Mouse (Mus musculus) kidney, embryonic 14.5 days (tissue): ENCODE data around the gene Cfap97d2. TPM values are rescaled to one million over a fixed set of nuclear protein-coding genes. Genes with fewer than 3 reads are reported as not detected.
A peak's percentile ranks its signal among the peaks of the same experiment; 100 is the strongest.

ENCODE experiments used
- ATAC-seq: fragments of 200-750 bp; cut with Nextera tagmentation; 2 replicates; pipeline ENCODE4 v1.8.0; 2017; ENCODE audit warnings: moderate number of reproducible peaks, mild to moderate bottlenecking, moderate TSS enrichment, moderate library complexity; ENCODE audit not compliant: low FRiP score, low TSS enrichment
- H3K27ac ChIP-seq: fragments of 300-500 bp; sonication (generic); 2 replicates; pipeline ENCODE4 v1.5.1; 2014; ENCODE audit warnings: low read depth, mild to moderate bottlenecking, low read length, moderate library complexity, mixed read lengths
- H3K27me3 ChIP-seq: fragments of 300-500 bp; sonication (generic); 2 replicates; pipeline ENCODE4 v1.6.1; 2014; ENCODE audit warnings: mild to moderate bottlenecking, low read length; ENCODE audit not compliant: control insufficient read depth, insufficient read depth
- H3K36me3 ChIP-seq: fragments of 300-500 bp; sonication (generic); 2 replicates; pipeline ENCODE4 v1.6.1; 2014; ENCODE audit warnings: low read length, mixed read lengths; ENCODE audit not compliant: control insufficient read depth, insufficient read depth
- H3K4me1 ChIP-seq: fragments of 300-500 bp; sonication (generic); 2 replicates; pipeline ENCODE4 v1.6.1; 2014; ENCODE audit warnings: low read length, mixed read lengths; ENCODE audit not compliant: control insufficient read depth, insufficient read depth
- H3K4me2 ChIP-seq: fragments of 300-500 bp; sonication (generic); replicated peaks from 2 replicates; pipeline ENCODE4 v1.6.1; 2014; ENCODE audit warnings: low read depth, mild to moderate bottlenecking, low read length
- H3K4me3 ChIP-seq: fragments of 300-500 bp; sonication (generic); 2 replicates; pipeline ENCODE4 v1.5.1; 2014; ENCODE audit warnings: mild to moderate bottlenecking, low read length
- H3K9ac ChIP-seq: fragments of 300-500 bp; sonication (generic); 2 replicates; pipeline ENCODE4 v1.6.1; 2014; ENCODE audit warnings: low read depth, mild to moderate bottlenecking, low read length, moderate library complexity
- H3K9me3 ChIP-seq: fragments of 300-500 bp; sonication (generic); 2 replicates; pipeline ENCODE4 v1.6.1; 2016; ENCODE audit warnings: low read length; ENCODE audit not compliant: control insufficient read depth
- WGBS: fragments of 180-500 bp; shearing (Covaris S2); extraction: QIAGEN DNeasy Blood & Tissue Kit; methylation state at CpG from one replicate; pipeline ENCODE4 v1.1.7; 2014; 5-methylcytosine and 5-hydroxymethylcytosine counted together
- polyA plus RNA-seq: library from polyadenylated mRNA; unstranded; fragments of >200 nt; fragmentation: Nextera tagmentation; extraction: Ambion mirVana; gene quantifications from 2 replicates; pipeline ENCODE4 v1.2.1, GENCODE M21; 2014

The Cfap97d2 gene
- polyA plus RNA-seq, 1 experiment from 2014 or later: 0.11 TPM

DNA sequence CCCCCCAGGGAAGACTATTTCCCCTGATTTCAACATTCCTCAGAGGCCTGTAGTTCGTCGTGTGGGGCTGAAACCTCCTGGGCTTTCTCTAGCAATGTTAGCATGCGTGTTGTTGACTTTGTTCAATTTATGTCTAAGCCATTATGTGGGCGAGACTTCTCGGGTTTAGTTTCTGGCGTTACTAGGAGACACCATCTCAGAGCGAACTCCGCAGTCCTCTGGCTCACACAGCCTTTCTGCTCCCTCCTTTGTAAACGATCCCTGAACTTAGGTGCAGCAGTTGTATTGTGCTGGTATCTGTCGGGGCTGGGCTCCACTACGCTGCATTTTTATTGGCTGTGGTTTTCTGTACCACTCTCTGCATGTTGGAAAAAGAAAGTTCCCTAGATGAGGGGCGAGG, 11.0 kb upstream of the Cfap97d2 start:
- H3K36me3 ChIP-seq: no peaks in the 10 kb centered on the region
- ATAC-seq: 0 out of 2 replicates have a peak, but pooled peaks have one; percentile 25
- no peak overlapping the region for H3K4me2 ChIP-seq
- H3K9me3 ChIP-seq: no peaks in the 10 kb centered on the region
- no peak overlapping the region for H3K9ac ChIP-seq
- no peaks in the 10 kb centered on the region for H3K27me3 ChIP-seq
- no peak overlapping the region for H3K4me3 ChIP-seq
- H3K4me1 ChIP-seq: no peaks in the 10 kb centered on the region
- WGBS: 30% methylated on average over 12 of the region's 12 CpGs
- H3K27ac ChIP-seq: no peak overlapping the region

- WGBS: 93% methylated on average over 10 of the region's 10 CpGs
- no peak overlapping the region for H3K9ac ChIP-seq
- no peaks in the 10 kb centered on the region for H3K9me3 ChIP-seq
Observed at GRCm38 (mm10) chr8:13695203-13695867, 10.4 kb upstream of the Cfap97d2 start.

DNA sequence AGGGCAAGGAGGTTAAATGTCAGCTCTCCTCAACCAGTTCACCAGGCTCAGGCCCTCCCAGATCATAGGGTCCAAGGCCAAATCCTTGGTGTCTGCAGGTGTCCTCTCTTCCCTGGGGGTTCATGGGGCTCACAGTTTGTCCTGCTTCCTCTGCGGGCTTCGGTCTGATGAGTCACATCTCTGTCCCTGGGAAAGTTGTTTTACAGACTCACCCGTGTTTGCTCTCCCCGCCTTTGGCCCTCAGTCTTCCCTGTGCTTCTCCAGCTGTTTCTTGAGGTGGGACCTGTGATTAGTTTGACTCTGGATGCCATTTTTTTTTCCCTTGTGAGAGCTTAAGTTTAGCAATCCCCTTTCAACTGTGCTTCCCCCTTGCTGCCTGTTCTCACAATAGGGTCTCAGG, 9.5 kb upstream of the Cfap97d2 start:
- Histone ChIP-seq H3K36me3 (no peaks in the 10 kb centered on the region), H3K27ac (no peak overlapping the region), H3K4me3 (no peak overlapping the region), H3K27me3 (no peaks in the 10 kb centered on the region), H3K4me1 (no peaks in the 10 kb centered on the region), H3K9ac (no peak overlapping the region), H3K9me3 (no peaks in the 10 kb centered on the region), H3K4me2 (no peak overlapping the region)
- WGBS: 77% methylated on average over 4 of the region's 4 CpGs
- ATAC-seq: no peak

More at GRCm38 (mm10) chr8:13695203-13695867, 10.4 kb upstream of the Cfap97d2 start:
- Histone ChIP-seq H3K4me2 (no peak overlapping the region), H3K27me3 (no peaks in the 10 kb centered on the region), H3K27ac (no peak overlapping the region), H3K36me3 (no peaks in the 10 kb centered on the region), H3K4me3 (no peak overlapping the region), H3K4me1 (no peaks in the 10 kb centered on the region)
- 0 out of 2 replicates have a peak, but pooled peaks have one; percentile 11 for ATAC-seq

DNA sequence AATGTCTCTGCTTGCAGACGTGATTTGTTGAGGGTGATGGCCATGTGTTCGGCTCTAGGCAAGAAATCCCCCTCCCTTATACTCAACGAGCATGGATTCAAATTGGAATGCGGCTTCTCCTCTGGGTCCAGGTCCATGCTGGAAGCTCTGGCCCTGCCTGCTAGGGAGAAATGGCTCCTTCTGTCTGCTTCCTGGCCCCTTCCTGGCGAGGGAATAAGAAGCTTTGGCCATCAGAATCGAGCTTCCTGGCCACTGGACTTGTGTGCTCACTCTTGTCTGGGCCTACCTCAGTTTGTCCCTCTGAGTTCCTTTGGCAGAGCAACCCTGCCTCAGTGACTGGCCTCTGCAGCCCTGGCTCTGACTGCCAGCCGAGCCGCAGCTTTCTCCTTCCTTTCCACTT, 8.5 kb upstream of the Cfap97d2 start:
- H3K9me3 ChIP-seq: no peaks in the 10 kb centered on the region
- no peaks in the 10 kb centered on the region for H3K27me3 ChIP-seq
- H3K4me3 ChIP-seq: no peak overlapping the region
- no peak overlapping the region for H3K4me2 ChIP-seq
- no peak overlapping the region for H3K27ac ChIP-seq
- WGBS: 73% methylated on average over 8 of the region's 8 CpGs
- H3K9ac ChIP-seq: no peak overlapping the region
- no peak for ATAC-seq
- no peaks in the 10 kb centered on the region for H3K36me3 ChIP-seq
- H3K4me1 ChIP-seq: no peaks in the 10 kb centered on the region

DNA sequence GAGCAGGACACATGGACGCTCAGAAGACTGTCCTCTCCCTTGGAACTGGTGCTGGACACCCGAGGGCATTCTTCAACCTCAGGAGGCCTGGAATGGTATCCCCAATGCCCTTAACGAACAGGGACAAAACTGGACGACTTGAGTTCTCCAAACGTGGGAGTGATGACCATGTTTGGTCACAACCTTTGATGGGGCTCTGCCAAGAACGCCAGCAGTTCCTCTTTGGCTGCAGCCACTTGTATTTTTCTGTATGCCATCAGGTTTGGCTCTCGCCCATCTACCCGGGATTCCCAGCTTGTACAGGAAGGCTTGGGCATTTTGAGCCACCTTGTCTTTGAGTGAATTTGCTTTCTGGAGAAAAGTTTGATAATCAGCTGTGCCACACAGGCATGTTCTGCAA, 8.0 kb upstream of the Cfap97d2 start:
- WGBS: 71% methylated on average over 8 of the region's 8 CpGs

GRCm38 (mm10) chr8:13698281-13698680, 7.4 kb upstream of the Cfap97d2 start:
- no peak for ATAC-seq

More for the DNA sequence above, 8.0 kb upstream of the Cfap97d2 start:
- H3K36me3 ChIP-seq: no peaks in the 10 kb centered on the region
- H3K4me2 ChIP-seq: no peak overlapping the region
- H3K4me1 ChIP-seq: no peaks in the 10 kb centered on the region
- H3K9ac ChIP-seq: no peak overlapping the region
- no peak overlapping the region for H3K4me3 ChIP-seq
- ATAC-seq: no peak
- no peak overlapping the region for H3K27ac ChIP-seq
- no peaks in the 10 kb centered on the region for H3K27me3 ChIP-seq
- no peaks in the 10 kb centered on the region for H3K9me3 ChIP-seq

GRCm38 (mm10) chr8:13699323-13699949, 6.3 kb upstream of the Cfap97d2 start:
- no peaks in the 10 kb centered on the region for H3K9me3 ChIP-seq
- H3K9ac ChIP-seq: no peak overlapping the region
- no peak for ATAC-seq
- no peaks in the 10 kb centered on the region for H3K36me3 ChIP-seq
- no peaks in the 10 kb centered on the region for H3K4me1 ChIP-seq
- 66% methylated on average over 5 of the region's 5 CpGs for WGBS
- H3K27me3 ChIP-seq: no peaks in the 10 kb centered on the region
- no peak overlapping the region for H3K4me2 ChIP-seq
- no peak overlapping the region for H3K27ac ChIP-seq
- no peak overlapping the region for H3K4me3 ChIP-seq

More at GRCm38 (mm10) chr8:13698281-13698680, 7.4 kb upstream of the Cfap97d2 start:
- Histone ChIP-seq H3K4me2 (no peak overlapping the region), H3K27ac (no peak overlapping the region), H3K4me3 (no peak overlapping the region), H3K9me3 (no peaks in the 10 kb centered on the region), H3K27me3 (no peaks in the 10 kb centered on the region), H3K36me3 (no peaks in the 10 kb centered on the region), H3K4me1 (no peaks in the 10 kb centered on the region), H3K9ac (no peak overlapping the region)
- WGBS: 87% methylated on average over 3 of the region's 3 CpGs

DNA sequence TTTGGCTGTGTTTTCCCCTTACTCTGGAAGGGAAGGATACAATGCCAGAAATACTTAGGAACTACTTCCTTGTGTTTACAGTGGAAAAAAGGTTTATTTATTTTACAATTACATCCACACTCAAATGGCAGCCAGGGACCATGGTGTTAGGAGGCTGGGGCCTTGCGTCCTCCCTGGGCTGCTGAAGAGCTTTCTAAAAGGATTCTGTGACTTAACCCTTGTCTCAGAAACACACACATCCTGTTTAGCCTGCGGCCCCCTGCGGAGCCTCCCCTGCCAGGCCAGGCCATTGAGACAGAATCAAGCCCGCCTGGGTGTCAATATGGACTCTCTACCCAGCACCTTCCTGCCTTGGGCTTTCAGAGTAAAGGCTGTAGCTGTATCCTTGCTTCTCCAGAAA, 2.9 kb upstream of the Cfap97d2 start:
- no peaks in the 10 kb centered on the region for H3K36me3 ChIP-seq
- H3K9ac ChIP-seq: no peak overlapping the region
- no peaks in the 10 kb centered on the region for H3K4me1 ChIP-seq
- no peak overlapping the region for H3K4me3 ChIP-seq
- 59% methylated on average over 4 of the region's 4 CpGs for WGBS
- no peak overlapping the region for H3K4me2 ChIP-seq
- no peak for ATAC-seq
- H3K27me3 ChIP-seq: no peaks in the 10 kb centered on the region
- no peaks in the 10 kb centered on the region for H3K9me3 ChIP-seq
- no peak overlapping the region for H3K27ac ChIP-seq

GRCm38 (mm10) chr8:13703756-13704155, 1.9 kb upstream of the Cfap97d2 start:
- no peaks in the 10 kb centered on the region for H3K4me1 ChIP-seq
- H3K9me3 ChIP-seq: no peaks in the 10 kb centered on the region
- H3K4me2 ChIP-seq: no peak overlapping the region
- no peaks in the 10 kb centered on the region for H3K27me3 ChIP-seq
- ATAC-seq: no peak
- H3K36me3 ChIP-seq: no peaks in the 10 kb centered on the region
- H3K27ac ChIP-seq: no peak overlapping the region
- WGBS: 90% methylated on average over 6 of the region's 6 CpGs
- no peak overlapping the region for H3K9ac ChIP-seq
- no peak overlapping the region for H3K4me3 ChIP-seq
